Mouse (Mus musculus): ENCODE measurements around the gene Zfp606.

Zfp606 gene

DNA sequence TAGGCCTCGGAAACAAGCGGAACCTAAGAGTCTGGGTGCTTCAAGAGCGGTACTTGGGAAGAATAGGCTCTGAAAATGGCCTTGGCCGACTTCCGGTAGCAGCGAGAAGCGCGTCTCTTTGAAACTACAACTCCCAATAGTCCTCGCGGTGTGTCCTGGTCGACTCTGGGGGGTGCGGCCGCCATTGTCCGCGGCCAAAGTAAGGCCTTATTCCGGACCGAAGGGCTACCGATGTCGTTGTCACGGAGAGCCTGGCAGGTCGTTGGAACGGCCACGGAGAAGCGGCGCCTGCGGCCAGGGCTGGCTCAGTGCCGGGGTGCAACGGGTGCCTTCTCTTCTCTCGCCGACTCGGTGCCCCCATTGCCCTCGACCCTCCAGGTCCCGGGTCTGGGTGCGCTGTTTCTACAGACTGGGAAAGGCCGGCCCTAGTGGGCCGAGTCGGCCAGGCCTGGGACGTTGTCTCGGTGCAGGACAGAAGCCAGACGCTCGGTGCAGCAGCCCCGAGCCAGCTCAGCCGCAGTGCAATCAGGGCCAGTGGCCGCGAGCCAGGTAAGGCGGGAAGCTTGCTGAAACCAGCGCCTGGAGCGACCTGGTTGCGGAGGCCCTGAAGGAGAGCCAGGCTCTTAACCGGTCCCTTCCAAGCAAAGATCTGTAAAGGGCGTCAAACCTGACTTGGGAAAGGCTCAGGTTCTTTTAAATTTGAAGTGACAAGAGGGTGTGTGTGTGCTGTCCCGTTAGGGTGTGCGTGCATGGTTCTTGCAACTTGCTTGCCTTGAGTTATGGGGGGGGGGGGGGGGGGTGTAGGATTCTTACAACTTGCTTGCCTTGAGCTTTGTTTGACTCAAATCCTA, at the start of gene Zfp606:
Zfp606 (plus strand) TSS at position 136 of the 851 bp plus-strand sequence.
- DNase-seq = peak; percentile 89 to 90

DNA sequence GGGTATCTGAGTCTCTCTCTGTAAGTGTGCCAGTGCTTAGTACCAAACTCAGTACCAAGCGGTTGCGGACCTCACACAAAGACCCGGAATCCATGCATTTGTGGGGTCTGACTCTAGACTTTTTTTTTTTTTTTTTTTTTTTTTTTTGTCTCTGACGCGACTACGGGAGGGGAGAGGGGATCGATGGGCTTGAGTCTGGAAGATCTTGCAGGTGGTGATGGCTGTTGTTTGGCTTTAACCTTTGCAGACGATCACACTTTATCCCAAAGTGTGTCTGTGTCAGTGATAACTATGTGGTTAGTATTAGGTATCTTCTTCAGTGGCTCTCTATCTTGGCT, 885 bp downstream of the Zfp606 start:
- no peak for DNase-seq

DNA sequence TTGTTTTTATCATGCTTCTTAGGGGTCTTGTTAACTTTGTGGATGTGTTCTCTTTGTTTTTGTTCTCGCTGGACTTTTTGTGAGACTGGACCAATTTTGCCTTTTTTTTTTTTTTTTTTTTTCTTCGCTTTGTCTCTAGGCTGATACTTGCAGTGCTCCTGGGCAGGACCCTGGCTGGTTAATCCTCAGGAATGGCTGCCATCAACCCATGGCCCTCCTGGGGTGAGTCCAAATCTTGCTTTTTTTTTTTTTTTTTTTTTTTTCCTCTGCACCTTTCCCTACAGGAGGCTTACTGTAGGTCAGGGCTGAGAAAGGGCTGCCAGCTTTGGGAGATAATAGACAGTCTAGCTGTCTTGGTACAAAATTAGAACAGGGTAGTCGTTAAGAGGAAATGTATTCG, 1.4 kb downstream of the Zfp606 start:
- DNase-seq = no peak

DNA sequence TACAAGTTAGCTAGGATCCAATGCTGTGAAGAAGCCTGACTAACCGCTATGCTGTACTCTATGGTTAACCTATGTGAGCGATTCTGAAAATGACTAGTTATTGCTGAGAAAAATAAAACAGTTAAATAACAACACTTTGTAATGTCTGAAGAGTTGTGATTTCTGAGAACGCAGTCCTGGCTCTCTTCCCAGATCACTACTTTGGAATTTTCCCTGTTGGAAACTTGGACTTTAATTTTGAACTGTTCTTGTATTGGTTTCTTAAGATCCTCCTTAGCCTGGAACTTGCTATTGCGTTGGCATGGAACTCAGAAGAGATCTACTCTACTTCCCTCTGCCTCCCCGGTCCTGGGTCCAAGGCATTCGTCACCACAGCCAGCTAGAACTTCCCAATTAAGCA, 5.7 kb downstream of the Zfp606 start:
- DNase-seq = peak in 1 of 2 experiments; percentile 11

DNA sequence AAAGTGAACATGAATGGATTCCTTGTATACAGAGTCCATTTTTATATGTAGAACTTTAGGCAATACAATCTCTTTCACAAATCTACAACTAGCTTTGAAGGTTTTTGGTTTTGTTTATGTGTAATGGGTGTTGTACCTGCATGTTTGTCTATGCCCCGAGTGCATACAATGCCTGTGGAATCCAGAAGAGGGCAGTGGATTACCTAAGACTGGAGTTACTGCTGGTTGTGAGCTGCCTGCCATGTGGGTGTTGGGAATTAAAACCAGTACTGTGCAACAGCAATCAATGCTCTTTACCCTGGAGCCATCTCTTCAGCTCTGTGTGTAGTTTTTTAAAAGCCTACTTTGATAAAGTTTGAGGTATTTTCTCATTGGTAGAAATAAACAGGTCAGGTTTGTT, 7.9 kb downstream of the Zfp606 start:
- no peak for DNase-seq

DNA sequence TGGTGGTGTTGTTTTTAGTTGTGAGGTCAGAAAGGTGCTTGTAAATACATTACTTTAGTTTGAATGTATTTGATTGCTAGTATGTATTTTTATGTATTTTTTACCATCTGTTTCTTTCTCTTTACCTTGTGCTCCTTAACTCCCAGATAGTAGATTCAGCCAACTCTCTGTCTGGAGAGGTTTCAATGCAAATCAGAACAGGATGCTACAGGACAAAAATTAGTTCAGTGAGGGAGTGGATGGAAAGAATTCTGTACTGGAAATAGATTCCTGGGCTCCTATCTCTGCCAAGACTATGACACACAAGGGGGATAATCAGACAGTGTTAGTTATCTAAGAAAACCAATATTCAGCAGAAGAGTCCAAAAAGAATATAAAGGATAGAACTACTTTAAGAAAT, 8.6 kb downstream of the Zfp606 start:
- DNase-seq = no peak

DNA sequence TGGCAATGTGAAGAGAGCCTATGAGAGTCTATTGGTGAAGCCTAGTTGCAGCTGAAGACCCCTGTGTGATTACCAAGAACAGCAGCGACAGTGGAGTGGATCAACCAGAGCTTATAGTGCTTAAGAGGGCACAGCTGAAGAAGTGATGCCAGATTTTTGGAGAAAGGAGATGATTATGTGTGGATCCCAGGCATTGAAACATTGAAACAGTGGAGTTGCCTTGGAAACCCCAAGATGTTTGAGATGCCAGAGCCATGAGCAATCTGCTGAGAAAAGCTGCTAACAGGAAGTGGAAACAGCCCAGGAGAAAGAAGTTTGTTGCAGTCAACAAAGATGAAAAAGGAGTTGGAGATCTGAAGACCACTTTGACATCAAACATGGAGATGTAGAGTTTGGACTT, 32.8 kb downstream of the Zfp606 start:
- no peak for DNase-seq

DNA sequence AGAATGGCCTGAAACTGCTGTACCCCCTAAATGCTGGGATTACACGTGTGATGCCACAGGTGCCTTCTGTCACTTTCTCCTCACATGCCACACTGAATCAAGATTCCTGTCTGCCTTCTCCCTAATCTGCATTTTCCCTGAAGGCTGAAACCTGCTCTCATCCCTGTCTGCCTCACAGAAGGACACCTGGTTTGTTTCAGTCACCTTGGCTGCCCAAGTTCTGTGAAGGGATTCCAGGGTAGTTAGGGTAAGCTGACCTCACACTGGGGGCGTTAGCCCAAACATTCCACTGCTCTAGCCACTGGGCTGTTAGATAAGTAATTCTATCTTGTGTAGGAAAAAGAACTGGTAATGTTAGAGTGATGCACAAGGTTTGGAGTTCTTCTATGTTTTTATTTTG, 34.1 kb downstream of the Zfp606 start, which contains the start of gene 2900092C05Rik:
2900092C05Rik (plus strand) TSS at position 301 of the 400 bp plus-strand sequence.
- no peak for DNase-seq

Data from kidney, adult 8-10 months (tissue).